Mouse (Mus musculus): Measurements from ENCODE around the gene Papola. TPM values are rescaled to one million over a fixed set of nuclear protein-coding genes. Genes with fewer than 3 reads are reported as not detected.

The Papola gene
- polyA plus RNA-seq, 1 experiment from 2014 or later, result 150 TPM

DNA sequence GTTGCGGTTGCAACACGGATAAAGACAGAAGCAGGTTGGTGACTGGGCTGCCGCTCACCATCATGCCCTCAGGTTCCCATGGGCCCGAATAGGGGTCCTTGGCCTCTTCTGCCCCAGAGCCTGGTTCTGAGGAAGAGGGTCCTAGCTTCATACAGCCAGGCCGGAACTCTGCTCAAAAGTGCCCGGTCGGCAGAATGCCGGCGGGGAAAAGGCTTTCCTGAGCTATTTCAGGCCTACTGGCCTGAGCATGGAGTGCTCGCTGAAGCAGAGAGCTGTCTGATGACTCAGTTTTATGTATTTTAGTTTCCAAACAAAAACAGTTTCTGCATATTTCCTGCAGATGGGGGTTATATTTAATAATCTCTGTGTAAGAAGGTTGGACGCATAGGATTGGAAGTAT is 78.9 kb downstream of the Papola start:
- Histone ChIP-seq H3K4me1 (ENCODE audit: control insufficient read depth, insufficient read depth, low read length) (no peaks in the 10 kb centered on the region), H3K27me3 (ENCODE audit: control insufficient read depth, insufficient read depth, low read depth, low read length) (no peaks in the 10 kb centered on the region), H3K9me3 (replicated peaks; ENCODE audit: control insufficient read depth, low read length, poor library complexity, severe bottlenecking) (no peaks in the 10 kb centered on the region), H3K27ac (ENCODE audit: low read length) (no peak overlapping the region), H3K36me3 (ENCODE audit: control insufficient read depth, insufficient read depth, low read length) (no peaks in the 10 kb centered on the region), H3K4me3 (ENCODE audit: low read depth, low read length) (no peak overlapping the region), H3K4me2 (ENCODE audit: low read length) (no peak overlapping the region), H3K9ac (ENCODE audit: low read depth, low read length) (no peak overlapping the region)
- WGBS, result 90% methylated on average over 11 of the region's 11 CpGs
- no peak for ATAC-seq

DNA sequence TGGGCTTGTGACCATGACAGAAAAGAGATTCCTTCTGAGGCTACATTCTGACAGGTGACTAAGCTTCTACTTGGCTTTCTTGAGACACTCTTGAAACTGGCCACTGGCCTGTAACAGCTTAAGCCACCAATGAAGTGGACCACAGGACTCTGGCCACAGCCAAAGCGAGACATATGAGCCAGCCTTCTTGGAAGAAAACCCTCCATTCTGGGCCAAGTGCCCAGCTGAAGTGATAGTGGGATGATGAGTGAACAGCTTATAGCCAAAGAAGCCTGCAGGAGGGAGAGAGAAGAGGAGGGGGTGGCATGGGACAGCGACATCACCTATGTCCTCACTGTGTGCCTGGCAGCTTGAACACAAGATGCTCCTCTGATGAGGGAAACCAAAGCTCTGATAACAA is 83.2 kb downstream of the Papola start:
- Histone ChIP-seq H3K36me3 (ENCODE audit: control insufficient read depth, insufficient read depth, low read length) (no peaks in the 10 kb centered on the region), H3K4me3 (ENCODE audit: low read depth, low read length) (no peak overlapping the region), H3K27ac (ENCODE audit: low read length) (no peak overlapping the region), H3K9ac (ENCODE audit: low read depth, low read length) (no peak overlapping the region), H3K4me2 (ENCODE audit: low read length) (no peak overlapping the region), H3K27me3 (ENCODE audit: control insufficient read depth, insufficient read depth, low read depth, low read length) (peaks cover 11% of the 10 kb centered on the region), H3K9me3 (replicated peaks; ENCODE audit: control insufficient read depth, low read length, poor library complexity, severe bottlenecking) (no peaks in the 10 kb centered on the region), H3K4me1 (ENCODE audit: control insufficient read depth, insufficient read depth, low read length) (no peaks in the 10 kb centered on the region)
- no peak for ATAC-seq
- WGBS, result 88% methylated on average over 2 of the region's 2 CpGs

DNA sequence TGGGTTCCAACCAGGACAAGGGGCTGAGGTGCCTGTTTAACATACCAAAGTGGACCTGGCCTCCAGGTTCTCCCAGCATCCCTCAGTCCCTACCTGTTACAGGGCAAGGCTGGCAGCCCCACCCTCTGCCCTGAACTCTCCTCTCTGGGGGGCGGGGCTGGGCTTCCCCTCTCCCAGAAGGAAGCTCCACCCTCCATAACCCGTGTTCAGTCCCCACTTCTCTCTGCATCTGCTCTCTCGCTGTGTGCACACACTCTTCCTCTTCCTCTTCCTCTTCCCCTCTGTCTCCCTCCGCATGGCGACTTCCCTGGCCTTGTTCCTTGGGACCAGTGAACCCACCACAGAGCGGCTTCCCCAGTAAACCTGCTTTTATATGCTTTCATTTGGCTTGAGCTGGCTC is 84.7 kb downstream of the Papola start:
- Histone ChIP-seq H3K36me3 (ENCODE audit: control insufficient read depth, insufficient read depth, low read length) (no peaks in the 10 kb centered on the region), H3K4me1 (ENCODE audit: control insufficient read depth, insufficient read depth, low read length) (no peaks in the 10 kb centered on the region), H3K9ac (ENCODE audit: low read depth, low read length) (no peak overlapping the region), H3K4me2 (ENCODE audit: low read length) (no peak overlapping the region), H3K27me3 (ENCODE audit: control insufficient read depth, insufficient read depth, low read depth, low read length) (peaks cover 11% of the 10 kb centered on the region), H3K9me3 (replicated peaks; ENCODE audit: control insufficient read depth, low read length, poor library complexity, severe bottlenecking) (no peaks in the 10 kb centered on the region), H3K27ac (ENCODE audit: low read length) (no peak overlapping the region), H3K4me3 (ENCODE audit: low read depth, low read length) (no peak overlapping the region)
- 21% methylated on average over 6 of the region's 6 CpGs for WGBS
- no peak for ATAC-seq

DNA sequence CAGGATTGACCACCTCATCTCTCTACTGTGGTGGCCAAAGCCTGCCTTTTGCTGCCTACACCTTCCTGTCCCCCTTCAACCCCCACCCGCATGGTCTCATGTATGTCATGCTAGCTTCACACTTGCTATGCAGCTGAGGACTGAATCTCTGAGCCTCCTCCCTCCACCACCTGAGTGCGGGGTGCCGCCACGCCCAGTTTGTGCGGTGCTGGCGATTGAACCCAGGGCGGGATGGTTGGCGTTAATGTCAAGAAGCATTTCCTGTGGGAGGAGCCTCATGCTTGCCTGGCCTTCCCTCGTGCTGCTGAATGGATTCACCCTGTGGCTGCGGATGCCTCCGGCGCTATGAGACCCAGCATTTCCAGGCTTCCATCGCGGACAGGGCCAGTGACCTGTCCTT is 85.2 kb downstream of the Papola start:
- H3K9ac ChIP-seq (ENCODE audit: low read depth, low read length), result no peak overlapping the region
- no peaks in the 10 kb centered on the region for H3K9me3 ChIP-seq (replicated peaks; ENCODE audit: control insufficient read depth, low read length, poor library complexity, severe bottlenecking)
- no peaks in the 10 kb centered on the region; the same call in 1 of the 2 replicates for H3K4me1 ChIP-seq (ENCODE audit: control insufficient read depth, insufficient read depth, low read length)
- ATAC-seq, result no peak
- H3K36me3 ChIP-seq (ENCODE audit: control insufficient read depth, insufficient read depth, low read length), result no peaks in the 10 kb centered on the region
- no peak overlapping the region for H3K27ac ChIP-seq (ENCODE audit: low read length)
- peaks cover 11% of the 10 kb centered on the region for H3K27me3 ChIP-seq (ENCODE audit: control insufficient read depth, insufficient read depth, low read depth, low read length)
- H3K4me3 ChIP-seq (ENCODE audit: low read depth, low read length), result no peak overlapping the region
- H3K4me2 ChIP-seq (ENCODE audit: low read length), result no peak overlapping the region
- WGBS, result 35% methylated on average over 14 of the region's 14 CpGs

DNA sequence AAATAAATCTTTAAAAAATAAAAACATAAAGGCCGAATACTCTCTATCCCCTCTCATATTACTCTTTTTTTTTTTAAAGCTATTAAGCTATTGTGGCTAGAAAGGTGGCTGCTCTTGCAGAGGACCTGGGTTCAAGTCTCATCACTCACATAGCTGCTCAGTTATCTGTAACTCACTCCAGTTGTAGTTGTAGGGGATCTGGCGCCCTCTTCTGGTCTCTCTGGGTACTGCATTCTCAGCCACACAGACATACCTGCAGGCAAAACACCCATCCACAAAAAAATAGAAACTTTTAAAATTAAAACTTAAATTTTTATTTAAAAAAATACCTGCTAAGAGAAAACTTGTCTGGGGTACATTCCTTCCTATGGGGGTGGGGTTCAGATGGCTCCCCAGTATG is 88.8 kb downstream of the Papola start:
- 54% methylated on average over 2 of the region's 2 CpGs for WGBS
- Histone ChIP-seq H3K4me2 (ENCODE audit: low read length) (no peak overlapping the region), H3K4me3 (ENCODE audit: low read depth, low read length) (no peak overlapping the region), H3K9me3 (replicated peaks; ENCODE audit: control insufficient read depth, low read length, poor library complexity, severe bottlenecking) (no peaks in the 10 kb centered on the region), H3K4me1 (ENCODE audit: control insufficient read depth, insufficient read depth, low read length) (peaks cover 7% of the 10 kb centered on the region), H3K9ac (ENCODE audit: low read depth, low read length) (no peak overlapping the region), H3K27me3 (ENCODE audit: control insufficient read depth, insufficient read depth, low read depth, low read length) (peaks cover 11% of the 10 kb centered on the region), H3K27ac (ENCODE audit: low read length) (no peak overlapping the region), H3K36me3 (ENCODE audit: control insufficient read depth, insufficient read depth, low read length) (no peaks in the 10 kb centered on the region)
- ATAC-seq, result no peak

DNA sequence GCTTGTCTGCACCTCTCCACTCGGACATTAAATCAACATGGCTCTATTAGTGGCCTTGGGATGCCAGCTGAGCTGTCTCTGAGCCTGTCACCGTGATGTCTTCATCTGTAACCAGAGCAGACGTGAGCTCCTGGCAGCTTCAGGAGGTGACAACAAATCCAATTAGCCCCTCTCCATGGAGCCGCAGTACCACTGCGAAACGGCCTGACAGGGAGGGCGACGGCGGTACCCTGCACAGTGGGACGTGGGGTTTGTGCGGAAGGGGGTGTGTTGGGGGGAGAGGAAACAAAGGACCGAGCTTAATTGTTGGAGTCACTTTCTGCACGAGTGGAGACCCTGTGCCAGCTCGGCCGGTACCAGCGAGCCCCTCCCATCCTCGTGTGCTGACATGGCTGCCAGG is 90.6 kb downstream of the Papola start:
- peaks cover 7% of the 10 kb centered on the region for H3K27me3 ChIP-seq (ENCODE audit: control insufficient read depth, insufficient read depth, low read depth, low read length)
- no peak overlapping the region for H3K27ac ChIP-seq (ENCODE audit: low read length)
- H3K4me3 ChIP-seq (ENCODE audit: low read depth, low read length), result no peak overlapping the region
- no peaks in the 10 kb centered on the region for H3K36me3 ChIP-seq (ENCODE audit: control insufficient read depth, insufficient read depth, low read length)
- ATAC-seq, result peak; percentile 73
- peaks cover 8% of the 10 kb centered on the region; the same call in 1 of the 2 replicates for H3K9me3 ChIP-seq (replicated peaks; ENCODE audit: control insufficient read depth, low read length, poor library complexity, severe bottlenecking)
- no peak overlapping the region for H3K9ac ChIP-seq (ENCODE audit: low read depth, low read length)
- WGBS, result 3% methylated on average over 17 of the region's 17 CpGs
- H3K4me2 ChIP-seq (ENCODE audit: low read length), result peak overlapping the region; percentile 32
- H3K4me1 ChIP-seq (ENCODE audit: control insufficient read depth, insufficient read depth, low read length), result peaks cover 7% of the 10 kb centered on the region

DNA sequence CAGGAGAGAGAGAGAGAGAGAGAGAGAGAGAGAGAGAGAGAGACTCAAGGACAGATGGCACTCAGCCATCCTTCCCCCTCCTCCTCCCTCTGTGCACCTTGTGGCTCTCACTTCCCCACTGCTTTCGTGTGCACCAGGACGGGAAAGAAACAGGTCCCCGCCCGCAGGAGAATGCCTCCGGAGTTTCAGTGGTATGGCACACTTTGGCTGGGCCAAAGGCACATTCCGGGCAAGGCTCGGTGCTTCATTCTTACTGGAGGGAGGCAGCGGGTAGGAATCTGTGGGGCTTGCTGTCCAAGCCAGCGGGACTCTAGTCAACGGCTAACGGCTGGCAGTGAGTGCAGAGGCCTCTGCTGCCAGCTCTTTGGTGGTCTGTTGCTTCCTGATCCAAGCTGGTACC is 92.0 kb downstream of the Papola start:
- peaks cover 7% of the 10 kb centered on the region for H3K4me1 ChIP-seq (ENCODE audit: control insufficient read depth, insufficient read depth, low read length)
- ATAC-seq, result no peak
- no peak overlapping the region for H3K9ac ChIP-seq (ENCODE audit: low read depth, low read length)
- H3K36me3 ChIP-seq (ENCODE audit: control insufficient read depth, insufficient read depth, low read length), result no peaks in the 10 kb centered on the region
- H3K9me3 ChIP-seq (replicated peaks; ENCODE audit: control insufficient read depth, low read length, poor library complexity, severe bottlenecking), result peaks cover 8% of the 10 kb centered on the region; the same call in 1 of the 2 replicates
- H3K4me2 ChIP-seq (ENCODE audit: low read length), result no peak overlapping the region
- H3K27ac ChIP-seq (ENCODE audit: low read length), result no peak overlapping the region
- H3K4me3 ChIP-seq (ENCODE audit: low read depth, low read length), result no peak overlapping the region
- 67% methylated on average over 11 of the region's 11 CpGs for WGBS
- no peaks in the 10 kb centered on the region; the same call in 1 of the 2 replicates for H3K27me3 ChIP-seq (ENCODE audit: control insufficient read depth, insufficient read depth, low read depth, low read length)

DNA sequence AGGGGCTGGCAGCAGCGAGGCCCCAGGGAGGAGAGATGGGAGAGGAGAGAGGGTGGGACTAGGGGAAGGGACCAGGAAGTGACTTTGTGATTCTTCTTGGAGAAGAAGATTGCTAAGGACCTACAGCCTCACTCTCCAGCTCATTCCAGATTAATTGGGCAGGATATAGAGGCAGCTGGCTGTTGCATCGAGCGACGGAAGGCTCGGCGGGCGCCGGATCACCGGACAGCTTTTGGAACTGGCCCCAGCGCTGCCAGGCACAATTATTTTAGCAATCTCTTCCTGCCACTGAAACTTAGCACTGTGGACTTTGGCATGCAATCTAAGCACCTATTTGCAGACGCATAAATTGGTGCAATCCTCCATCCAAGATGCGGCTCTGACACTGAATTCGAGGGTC is 92.4 kb downstream of the Papola start:
- peaks cover 7% of the 10 kb centered on the region for H3K4me1 ChIP-seq (ENCODE audit: control insufficient read depth, insufficient read depth, low read length)
- H3K27me3 ChIP-seq (ENCODE audit: control insufficient read depth, insufficient read depth, low read depth, low read length), result no peaks in the 10 kb centered on the region; the same call in 1 of the 2 replicates
- H3K4me2 ChIP-seq (ENCODE audit: low read length), result no peak overlapping the region
- no peak overlapping the region for H3K4me3 ChIP-seq (ENCODE audit: low read depth, low read length)
- ATAC-seq, result no peak
- peaks cover 8% of the 10 kb centered on the region; the same call in 1 of the 2 replicates for H3K9me3 ChIP-seq (replicated peaks; ENCODE audit: control insufficient read depth, low read length, poor library complexity, severe bottlenecking)
- no peak overlapping the region for H3K27ac ChIP-seq (ENCODE audit: low read length)
- no peak overlapping the region for H3K9ac ChIP-seq (ENCODE audit: low read depth, low read length)
- WGBS, result 83% methylated on average over 13 of the region's 13 CpGs
- no peaks in the 10 kb centered on the region for H3K36me3 ChIP-seq (ENCODE audit: control insufficient read depth, insufficient read depth, low read length)

DNA sequence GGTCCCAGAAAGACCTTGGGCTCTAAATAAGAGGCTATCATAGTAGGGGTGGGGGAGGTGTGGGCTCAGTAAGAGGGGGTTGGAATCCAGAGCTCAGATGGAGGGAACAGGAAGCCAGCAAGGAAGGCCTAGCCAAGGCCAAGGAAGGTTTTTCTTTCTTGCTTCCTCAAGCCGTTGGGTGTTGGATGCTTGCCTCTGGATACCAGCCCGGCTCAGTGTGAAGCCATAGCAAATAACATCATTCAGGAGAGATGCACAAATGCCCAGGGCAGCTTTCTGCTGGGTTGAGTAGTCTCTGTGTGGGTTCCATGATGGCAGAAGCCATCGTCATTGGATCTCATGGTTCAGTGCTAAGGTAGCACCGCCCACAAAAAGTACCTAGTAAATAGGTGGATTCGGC is 94.3 kb downstream of the Papola start:
- Histone ChIP-seq H3K27me3 (ENCODE audit: control insufficient read depth, insufficient read depth, low read depth, low read length) (no peaks in the 10 kb centered on the region; the same call in 1 of the 2 replicates), H3K27ac (ENCODE audit: low read length) (no peak overlapping the region), H3K9me3 (replicated peaks; ENCODE audit: control insufficient read depth, low read length, poor library complexity, severe bottlenecking) (peaks cover 8% of the 10 kb centered on the region; the same call in 1 of the 2 replicates), H3K9ac (ENCODE audit: low read depth, low read length) (no peak overlapping the region), H3K4me3 (ENCODE audit: low read depth, low read length) (no peak overlapping the region), H3K4me1 (ENCODE audit: control insufficient read depth, insufficient read depth, low read length) (peaks cover 7% of the 10 kb centered on the region), H3K36me3 (ENCODE audit: control insufficient read depth, insufficient read depth, low read length) (no peaks in the 10 kb centered on the region), H3K4me2 (ENCODE audit: low read length) (no peak overlapping the region)
- ATAC-seq, result no peak
- 87% methylated on average over 5 of the region's 5 CpGs for WGBS

Measured in midbrain, embryonic 16.5 days (tissue).